Mouse (Mus musculus): ENCODE data around the gene Hist2h4. TPM values are rescaled to one million over a fixed set of nuclear protein-coding genes. Genes with fewer than 3 reads are reported as not detected.
"Not testable (repeated sequence)": the region's sequence is repeated elsewhere in the genome, so short reads cannot be mapped to it uniquely, and the experiment has no call there.

Hist2h4 gene
- polyA plus RNA-seq, 1 experiment: not detected

DNA sequence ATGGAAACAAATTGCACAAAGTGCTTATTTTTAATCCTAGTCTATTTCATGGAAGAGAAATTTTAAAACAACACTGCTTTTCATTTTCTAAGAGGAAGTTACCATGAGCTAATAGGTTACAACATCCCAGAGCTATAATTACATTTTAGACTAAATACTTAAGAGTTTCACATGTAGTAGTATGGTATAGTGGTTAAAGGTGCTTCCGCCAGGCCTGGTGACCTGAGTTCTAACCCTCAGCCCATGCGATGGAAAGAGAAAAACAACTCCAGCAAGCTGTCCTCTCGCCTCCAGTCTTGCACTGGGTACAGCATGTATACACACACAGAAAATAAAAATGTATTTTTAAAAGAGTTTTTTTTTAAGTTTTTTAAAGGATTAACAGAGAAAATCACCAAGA lies 11.3 kb downstream of the Hist2h4 start:
- WGBS: 93% methylated on average over 3 of the region's 3 CpGs
- Histone ChIP-seq H3K4me1 (ENCODE audit: control insufficient read depth, insufficient read depth, low read length) (no peaks in the 10 kb centered on the region), H3K27ac (ENCODE audit: insufficient read depth, low read depth, low read length) (no peak overlapping the region), H3K4me3 (ENCODE audit: insufficient read depth, low read depth, low read length) (no peak overlapping the region)
- TF ChIP-seq POLR2A (IDR thresholded peaks at IDR 0.05; ENCODE audit: insufficient read depth, low read depth, low read length) (no peak), CTCF (IDR thresholded peaks at IDR 0.05; ENCODE audit: insufficient read depth, low read depth, low read length) (no peak)

GRCm38 (mm10) chr3:96250890-96251289 lies 12.2 kb downstream of the Hist2h4 start:
- 77% methylated on average over 3 of the region's 3 CpGs for WGBS
- no peak overlapping the region for H3K27ac ChIP-seq (ENCODE audit: insufficient read depth, low read depth, low read length)
- no peak for TF ChIP-seq CTCF (IDR thresholded peaks at IDR 0.05; ENCODE audit: insufficient read depth, low read depth, low read length)
- TF ChIP-seq POLR2A (IDR thresholded peaks at IDR 0.05; ENCODE audit: insufficient read depth, low read depth, low read length): no peak
- no peak overlapping the region for H3K4me3 ChIP-seq (ENCODE audit: insufficient read depth, low read depth, low read length)
- no peaks in the 10 kb centered on the region for H3K4me1 ChIP-seq (ENCODE audit: control insufficient read depth, insufficient read depth, low read length)

- 55% methylated on average over 4 of the region's 4 CpGs for WGBS
- Histone ChIP-seq H3K27ac (ENCODE audit: insufficient read depth, low read depth, low read length) (no peak overlapping the region), H3K4me1 (ENCODE audit: control insufficient read depth, insufficient read depth, low read length) (peaks cover 2% of the 10 kb centered on the region; the same call in 1 of the 2 replicates), H3K4me3 (ENCODE audit: insufficient read depth, low read depth, low read length) (no peak overlapping the region)
- TF ChIP-seq POLR2A (IDR thresholded peaks at IDR 0.05; ENCODE audit: insufficient read depth, low read depth, low read length) (no peak), CTCF (IDR thresholded peaks at IDR 0.05; ENCODE audit: insufficient read depth, low read depth, low read length) (no peak)
Measured at GRCm38 (mm10) chr3:96249034-96249345, 14.1 kb downstream of the Hist2h4 start.

GRCm38 (mm10) chr3:96248141-96249033 lies 14.7 kb downstream of the Hist2h4 start:
- no peak overlapping the region for H3K27ac ChIP-seq (ENCODE audit: insufficient read depth, low read depth, low read length)
- no peak overlapping the region for H3K4me3 ChIP-seq (ENCODE audit: insufficient read depth, low read depth, low read length)
- no peak for TF ChIP-seq POLR2A (IDR thresholded peaks at IDR 0.05; ENCODE audit: insufficient read depth, low read depth, low read length)
- no peak for TF ChIP-seq CTCF (IDR thresholded peaks at IDR 0.05; ENCODE audit: insufficient read depth, low read depth, low read length)
- peaks cover 2% of the 10 kb centered on the region; the same call in 1 of the 2 replicates for H3K4me1 ChIP-seq (ENCODE audit: control insufficient read depth, insufficient read depth, low read length)
- 57% methylated on average over 6 of the region's 6 CpGs for WGBS

GRCm38 (mm10) chr3:96247356-96248140 lies 15.6 kb downstream of the Hist2h4 start:
- TF ChIP-seq CTCF (IDR thresholded peaks at IDR 0.05; ENCODE audit: insufficient read depth, low read depth, low read length): no peak
- Histone ChIP-seq H3K27ac (ENCODE audit: insufficient read depth, low read depth, low read length) (no peak overlapping the region), H3K4me3 (ENCODE audit: insufficient read depth, low read depth, low read length) (no peak overlapping the region; the same call in 1 of the 2 replicates), H3K4me1 (ENCODE audit: control insufficient read depth, insufficient read depth, low read length) (peaks cover 2% of the 10 kb centered on the region; the same call in 1 of the 2 replicates)
- WGBS: 40% methylated on average over 11 of the region's 11 CpGs

DNA sequence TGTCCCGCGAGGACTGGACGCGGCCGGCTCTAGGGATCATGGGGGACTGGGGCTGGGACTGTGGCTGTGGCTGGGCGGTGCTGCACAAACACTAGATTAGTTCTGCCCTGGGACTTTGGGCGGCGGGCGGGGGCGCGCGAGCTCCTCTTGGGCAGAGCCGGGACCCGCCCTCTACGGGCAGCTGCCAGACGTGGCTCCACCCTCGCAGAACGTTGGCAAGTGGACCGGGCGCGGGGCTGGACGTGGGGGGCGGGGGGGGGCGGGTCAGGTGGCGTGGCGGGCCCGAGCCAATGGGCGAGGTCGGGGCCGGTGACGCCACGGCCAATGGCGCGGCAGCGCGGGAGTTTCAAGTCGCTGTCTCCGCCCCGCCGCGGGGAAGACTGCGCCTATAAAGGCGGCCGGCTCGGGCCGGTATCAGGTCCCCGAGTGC lies 16.7 kb downstream of the Hist2h4 start, which contains the start of gene Hist2h3c1:
Gene Hist2h3c1, plus strand, starts transcription at position 259 of the 430 bp plus-strand sequence.
- not testable (repeated sequence) for H3K27ac ChIP-seq (ENCODE audit: insufficient read depth, low read depth, low read length); H3K4me1 ChIP-seq (ENCODE audit: control insufficient read depth, insufficient read depth, low read length)
- H3K4me3 ChIP-seq (ENCODE audit: insufficient read depth, low read depth, low read length): peak within 1 kb of the TSS; percentile 52
- WGBS: 0% methylated on average over 6 of the region's 47 CpGs

GRCm38 (mm10) chr3:96246018-96246417 lies 17.1 kb downstream of the Hist2h4 start:
- WGBS: 0% methylated on average over 11 of the region's 21 CpGs
- not testable (repeated sequence) for H3K27ac ChIP-seq (ENCODE audit: insufficient read depth, low read depth, low read length); H3K4me1 ChIP-seq (ENCODE audit: control insufficient read depth, insufficient read depth, low read length)
- H3K4me3 ChIP-seq (ENCODE audit: insufficient read depth, low read depth, low read length): peak overlapping the region; percentile 52

DNA sequence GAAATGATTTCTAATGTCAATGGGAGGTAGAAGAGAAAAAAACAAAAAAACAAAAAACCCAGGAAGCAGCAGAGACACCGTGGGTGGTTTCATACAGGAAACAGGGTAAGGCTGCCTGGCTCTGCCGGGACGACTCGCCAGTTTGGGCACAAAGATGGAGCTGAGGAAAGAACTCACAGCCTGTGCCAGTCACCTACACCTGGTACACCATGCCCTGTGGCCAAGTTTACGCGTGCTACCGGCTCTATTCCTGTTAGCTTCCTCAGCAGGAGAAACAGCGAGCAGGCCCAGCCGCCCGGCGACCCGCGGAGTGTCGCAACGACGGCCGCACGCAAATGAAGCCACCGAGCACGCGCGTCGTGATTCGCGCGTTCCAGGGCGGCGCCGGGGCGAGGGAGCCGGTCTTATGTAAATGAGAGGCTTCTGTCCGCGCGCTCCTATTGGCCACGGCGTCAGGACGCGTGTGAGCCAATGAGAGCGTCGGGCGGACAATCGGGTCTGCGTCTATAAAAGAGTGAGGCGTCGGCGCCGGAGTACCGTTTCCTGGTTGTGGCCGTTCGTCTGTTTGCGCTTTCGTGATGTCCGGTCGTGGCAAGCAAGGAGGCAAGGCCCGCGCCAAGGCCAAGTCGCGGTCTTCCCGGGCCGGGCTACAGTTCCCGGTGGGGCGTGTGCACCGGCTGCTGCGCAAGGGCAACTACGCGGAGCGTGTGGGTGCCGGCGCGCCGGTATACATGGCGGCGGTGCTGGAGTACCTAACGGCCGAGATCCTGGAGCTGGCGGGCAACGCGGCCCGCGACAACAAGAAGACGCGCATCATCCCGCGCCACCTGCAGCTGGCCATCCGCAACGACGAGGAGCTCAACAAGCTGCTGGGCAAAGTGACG lies 17.9 kb downstream of the Hist2h4 start, which contains the start of gene Hist2h2aa1:
Gene Hist2h2aa1, plus strand, starts transcription at position 495 of the 884 bp plus-strand sequence.
- peak within 1 kb of the TSS; percentile 95 for H3K27ac ChIP-seq (ENCODE audit: insufficient read depth, low read depth, low read length)
- WGBS: under 1% methylated on average over 35 of the region's 88 CpGs
- H3K4me3 ChIP-seq (ENCODE audit: insufficient read depth, low read depth, low read length): peak within 1 kb of the TSS; percentile 66
- not testable (repeated sequence) for H3K4me1 ChIP-seq (ENCODE audit: control insufficient read depth, insufficient read depth, low read length)

All from olfactory bulb, adult 2 months (tissue).